Mouse (Mus musculus): ENCODE results near the gene Spink8. TPM values are rescaled to one million over a fixed set of nuclear protein-coding genes. Genes with fewer than 3 reads are reported as not detected.

Gene Spink8
- polyA plus RNA-seq, 1 experiment from 2014 or later = not detected

Other genes starting within 250 kb of the Spink8 start
- gene Fbxw15, start 244.0 kb upstream of the Spink8 start, polyA plus RNA-seq (2014; fragmentation: Nextera tagmentation; extraction: Ambion mirVana) = 0.16 TPM in 1 of 2 replicates, not detected in the other
- gene Fbxw24, start 186.2 kb upstream of the Spink8 start, polyA plus RNA-seq (2014; fragmentation: Nextera tagmentation; extraction: Ambion mirVana) = not detected in 2 replicates
- gene Fbxw25, start 147.6 kb upstream of the Spink8 start, polyA plus RNA-seq (2014; fragmentation: Nextera tagmentation; extraction: Ambion mirVana) = not detected in 2 replicates
- gene Fbxw18, start 109.6 kb upstream of the Spink8 start, polyA plus RNA-seq (2014; fragmentation: Nextera tagmentation; extraction: Ambion mirVana) = 0.11 and 0.12 TPM in 2 replicates
- 0.09 TPM in 1 of 2 replicates, not detected in the other for gene Fbxw26, start 66.2 kb upstream of the Spink8 start, polyA plus RNA-seq (2014; fragmentation: Nextera tagmentation; extraction: Ambion mirVana)
- not detected in 2 replicates for gene Fbxw27, start 21.6 kb upstream of the Spink8 start, polyA plus RNA-seq (2014; fragmentation: Nextera tagmentation; extraction: Ambion mirVana)
- 91.1 and 94.6 TPM in 2 replicates for gene Nme6, start 20.5 kb downstream of the Spink8 start, polyA plus RNA-seq (2014; fragmentation: Nextera tagmentation; extraction: Ambion mirVana)
- 13.5 and 15.8 TPM in 2 replicates for gene Camp, start 37.3 kb downstream of the Spink8 start, polyA plus RNA-seq (2014; fragmentation: Nextera tagmentation; extraction: Ambion mirVana)
- gene Cdc25a, start 63.3 kb downstream of the Spink8 start, polyA plus RNA-seq (2014; fragmentation: Nextera tagmentation; extraction: Ambion mirVana) = 39.8 and 42.5 TPM in 2 replicates
- gene Map4, start 119.2 kb downstream of the Spink8 start, polyA plus RNA-seq (2014; fragmentation: Nextera tagmentation; extraction: Ambion mirVana) = 30.4 and 33.0 TPM in 2 replicates